Mouse (Mus musculus): ENCODE results near the gene Grid1. TPM values are rescaled to one million over a fixed set of nuclear protein-coding genes. Genes with fewer than 3 reads are reported as not detected.

Grid1 gene
- polyA plus RNA-seq, 1 experiment from 2014 or later: 0.40 TPM

- 69% methylated on average over 2 of the region's 2 CpGs for WGBS
- no peak for ATAC-seq (ENCODE audit: borderline replicate concordance, extremely low read depth, low FRiP score, low TSS enrichment)
- Histone ChIP-seq H3K4me3 (no peak overlapping the region), H3K4me1 (no peaks in the 10 kb centered on the region), H3K27ac (no peak overlapping the region), H3K9ac (no peak overlapping the region), H3K4me2 (no peak overlapping the region), H3K27me3 (no peaks in the 10 kb centered on the region), H3K9me3 (no peaks in the 10 kb centered on the region), H3K36me3 (no peaks in the 10 kb centered on the region)
Observed at GRCm38 (mm10) chr14:35430259-35430658, 610.4 kb downstream of the Grid1 start.

DNA sequence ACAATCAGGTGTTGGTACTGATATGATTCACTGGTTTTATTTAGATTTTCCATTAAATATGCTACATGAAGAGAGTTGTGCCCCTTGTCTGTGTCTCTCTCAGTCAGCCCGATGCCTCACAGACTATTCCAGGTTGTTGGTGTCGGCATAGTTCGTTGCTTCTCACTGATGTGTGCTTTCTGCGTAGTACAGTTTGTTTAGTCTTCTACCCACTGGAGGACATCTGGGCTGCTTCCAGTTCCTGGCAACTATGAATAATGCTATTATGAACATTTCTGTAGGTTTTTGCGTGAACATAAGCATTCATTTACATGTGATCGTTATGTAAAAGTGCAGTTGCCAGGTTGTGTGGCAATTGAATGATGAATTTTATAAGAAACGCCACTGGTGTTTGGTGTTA, 633.8 kb downstream of the Grid1 start:
- no peaks in the 10 kb centered on the region for H3K4me1 ChIP-seq
- no peak overlapping the region for H3K9ac ChIP-seq

GRCm38 (mm10) chr14:35468254-35468653, 648.3 kb downstream of the Grid1 start:
- WGBS: 64% methylated on average over 6 of the region's 6 CpGs
- no peaks in the 10 kb centered on the region for H3K36me3 ChIP-seq
- H3K9ac ChIP-seq: no peak overlapping the region
- H3K4me1 ChIP-seq: no peaks in the 10 kb centered on the region
- H3K4me3 ChIP-seq: no peak overlapping the region
- H3K9me3 ChIP-seq: no peaks in the 10 kb centered on the region
- H3K27ac ChIP-seq: no peak overlapping the region
- H3K4me2 ChIP-seq: no peak overlapping the region
- no peaks in the 10 kb centered on the region for H3K27me3 ChIP-seq
- ATAC-seq (ENCODE audit: borderline replicate concordance, extremely low read depth, low FRiP score, low TSS enrichment): no peak

More for the DNA sequence above, 633.8 kb downstream of the Grid1 start:
- Histone ChIP-seq H3K9me3 (no peaks in the 10 kb centered on the region), H3K27ac (no peak overlapping the region), H3K36me3 (no peaks in the 10 kb centered on the region), H3K4me2 (no peak overlapping the region), H3K4me3 (no peak overlapping the region), H3K27me3 (no peaks in the 10 kb centered on the region)
- ATAC-seq (ENCODE audit: borderline replicate concordance, extremely low read depth, low FRiP score, low TSS enrichment): no peak
- 84% methylated on average over 7 of the region's 7 CpGs for WGBS

GRCm38 (mm10) chr14:35486017-35486416, 666.1 kb downstream of the Grid1 start:
- Histone ChIP-seq H3K9me3 (no peaks in the 10 kb centered on the region), H3K27me3 (no peaks in the 10 kb centered on the region), H3K27ac (no peak overlapping the region), H3K4me1 (no peaks in the 10 kb centered on the region), H3K9ac (no peak overlapping the region), H3K4me2 (no peak overlapping the region), H3K36me3 (no peaks in the 10 kb centered on the region), H3K4me3 (no peak overlapping the region)
- 71% methylated on average over 2 of the region's 2 CpGs for WGBS
- ATAC-seq (ENCODE audit: borderline replicate concordance, extremely low read depth, low FRiP score, low TSS enrichment): no peak

DNA sequence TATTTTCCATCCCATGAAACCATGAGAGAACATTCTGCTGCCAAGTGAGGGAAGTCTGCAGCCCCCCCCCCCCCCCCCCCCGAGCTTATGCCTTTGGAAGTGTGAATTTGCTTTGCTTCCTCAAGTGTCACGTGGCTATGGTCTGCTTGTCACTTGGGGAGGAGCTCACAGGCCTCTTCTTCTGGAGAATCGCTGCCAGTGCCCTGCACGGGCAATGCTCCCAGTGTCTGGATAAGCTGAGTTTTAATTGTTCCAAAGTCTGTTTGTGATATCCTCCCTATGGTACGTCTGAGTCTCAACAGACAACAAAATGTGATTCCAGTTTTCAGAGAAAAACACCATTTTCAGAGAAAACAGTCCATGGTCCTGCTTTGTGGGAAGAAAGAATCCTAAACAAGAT, 682.4 kb downstream of the Grid1 start:
- H3K27ac ChIP-seq: no peak overlapping the region
- ATAC-seq (ENCODE audit: borderline replicate concordance, extremely low read depth, low FRiP score, low TSS enrichment): no peak
- no peaks in the 10 kb centered on the region for H3K27me3 ChIP-seq
- no peaks in the 10 kb centered on the region for H3K36me3 ChIP-seq
- H3K4me2 ChIP-seq: no peak overlapping the region
- no peak overlapping the region for H3K4me3 ChIP-seq
- WGBS: 31% methylated on average over 5 of the region's 5 CpGs
- no peaks in the 10 kb centered on the region for H3K9me3 ChIP-seq
- H3K4me1 ChIP-seq: no peaks in the 10 kb centered on the region
- H3K9ac ChIP-seq: no peak overlapping the region

DNA sequence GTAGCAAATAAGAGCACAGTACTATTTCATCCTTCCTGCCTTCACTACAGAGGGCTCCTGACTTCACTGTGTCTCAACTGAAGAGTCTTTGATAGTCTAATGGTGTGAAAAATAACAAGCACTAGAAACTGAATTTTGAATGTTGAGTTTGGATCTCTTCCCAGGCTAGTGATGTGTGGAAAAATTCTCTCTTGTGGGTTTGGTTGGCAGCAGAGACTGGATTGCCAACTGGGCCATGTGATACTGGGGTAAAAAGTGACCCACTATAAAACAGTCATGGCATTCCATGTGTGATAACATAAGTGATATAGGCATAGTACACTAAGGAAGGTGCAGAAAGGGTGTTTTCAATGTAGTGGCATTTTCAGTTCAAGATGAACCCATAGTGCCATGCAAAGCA, 699.5 kb downstream of the Grid1 start:
- Histone ChIP-seq H3K27ac (no peak overlapping the region), H3K9me3 (no peaks in the 10 kb centered on the region), H3K4me2 (no peak overlapping the region), H3K36me3 (no peaks in the 10 kb centered on the region), H3K4me3 (no peak overlapping the region), H3K27me3 (no peaks in the 10 kb centered on the region), H3K9ac (no peak overlapping the region), H3K4me1 (no peaks in the 10 kb centered on the region)
- ATAC-seq (ENCODE audit: borderline replicate concordance, extremely low read depth, low FRiP score, low TSS enrichment): no peak

DNA sequence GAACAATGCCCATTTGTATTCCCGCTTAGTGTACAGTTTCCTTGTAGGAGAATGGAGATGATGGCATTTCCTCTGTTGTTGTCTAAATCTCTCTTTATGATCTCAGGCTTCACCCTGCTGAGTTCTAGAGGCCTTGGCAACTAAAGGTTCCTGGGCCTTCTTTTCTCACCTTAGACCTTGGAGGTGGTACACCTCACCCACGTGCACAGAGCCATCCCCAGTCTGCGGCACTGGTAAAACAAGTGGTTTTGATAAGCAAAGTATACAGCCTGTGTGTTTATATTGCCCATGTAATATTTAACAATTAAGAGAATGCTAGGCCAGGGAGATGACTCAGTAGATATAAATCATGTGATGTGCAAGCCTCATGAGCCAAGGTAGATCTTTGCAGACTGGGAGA, 718.9 kb downstream of the Grid1 start:
- H3K27me3 ChIP-seq: no peaks in the 10 kb centered on the region
- no peak overlapping the region for H3K9ac ChIP-seq
- no peak overlapping the region for H3K4me2 ChIP-seq
- H3K9me3 ChIP-seq: no peaks in the 10 kb centered on the region
- H3K36me3 ChIP-seq: no peaks in the 10 kb centered on the region
- no peak overlapping the region for H3K27ac ChIP-seq
- H3K4me3 ChIP-seq: no peak overlapping the region
- ATAC-seq (ENCODE audit: borderline replicate concordance, extremely low read depth, low FRiP score, low TSS enrichment): no peak
- H3K4me1 ChIP-seq: no peaks in the 10 kb centered on the region
- 55% methylated on average over 3 of the region's 3 CpGs for WGBS

DNA sequence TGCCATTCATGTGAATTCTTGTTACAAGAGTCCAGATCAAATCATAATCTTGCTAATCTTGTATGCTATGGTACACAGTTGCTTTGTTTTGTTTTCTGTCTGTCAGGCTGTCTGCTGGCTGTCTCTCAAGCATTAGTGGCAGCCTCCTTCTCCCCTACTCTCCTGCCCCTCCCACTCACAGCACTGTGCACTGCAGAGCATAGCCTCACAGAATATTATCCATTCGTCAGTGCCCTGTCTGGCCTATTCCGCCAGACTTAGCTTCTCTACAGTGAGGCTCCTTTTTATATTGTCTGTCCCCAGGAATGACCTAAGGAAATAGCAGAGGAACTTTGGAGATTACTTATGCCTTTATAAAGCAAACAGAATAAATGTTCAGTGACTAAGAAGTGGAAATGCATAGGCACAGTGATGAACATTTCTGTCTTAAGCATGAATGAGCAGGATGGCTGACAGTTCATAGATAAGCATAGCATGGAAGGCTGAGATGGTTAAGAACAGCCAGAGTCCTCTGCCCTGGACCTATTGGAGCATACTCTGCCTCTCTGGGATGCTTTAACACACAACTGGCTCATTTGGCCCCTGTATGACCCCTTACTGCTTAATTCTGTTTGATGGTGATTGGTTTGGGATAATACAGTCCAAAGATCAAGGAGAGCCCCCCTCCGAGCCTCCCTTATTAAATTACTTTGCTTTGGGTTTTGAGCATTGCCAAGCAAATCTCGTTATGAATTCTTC, 721.5 kb downstream of the Grid1 start:
- no peak overlapping the region for H3K4me3 ChIP-seq
- H3K4me2 ChIP-seq: no peak overlapping the region
- no peaks in the 10 kb centered on the region for H3K9me3 ChIP-seq
- no peak overlapping the region for H3K9ac ChIP-seq
- 67% methylated on average over 4 of the region's 4 CpGs for WGBS
- no peaks in the 10 kb centered on the region for H3K36me3 ChIP-seq
- H3K4me1 ChIP-seq: no peaks in the 10 kb centered on the region
- H3K27me3 ChIP-seq: no peaks in the 10 kb centered on the region
- no peak overlapping the region for H3K27ac ChIP-seq
- no peak for ATAC-seq (ENCODE audit: borderline replicate concordance, extremely low read depth, low FRiP score, low TSS enrichment)

- H3K9me3 ChIP-seq: no peaks in the 10 kb centered on the region
- H3K27me3 ChIP-seq: no peaks in the 10 kb centered on the region
- no peak overlapping the region for H3K9ac ChIP-seq
- H3K27ac ChIP-seq: no peak overlapping the region
- 77% methylated on average over 1 of the region's 1 CpGs for WGBS
- no peaks in the 10 kb centered on the region for H3K36me3 ChIP-seq
- no peak for ATAC-seq (ENCODE audit: borderline replicate concordance, extremely low read depth, low FRiP score, low TSS enrichment)
- H3K4me1 ChIP-seq: no peaks in the 10 kb centered on the region
- no peak overlapping the region for H3K4me2 ChIP-seq
- no peak overlapping the region for H3K4me3 ChIP-seq
Observed at GRCm38 (mm10) chr14:35541992-35542380, 722.1 kb downstream of the Grid1 start.

DNA sequence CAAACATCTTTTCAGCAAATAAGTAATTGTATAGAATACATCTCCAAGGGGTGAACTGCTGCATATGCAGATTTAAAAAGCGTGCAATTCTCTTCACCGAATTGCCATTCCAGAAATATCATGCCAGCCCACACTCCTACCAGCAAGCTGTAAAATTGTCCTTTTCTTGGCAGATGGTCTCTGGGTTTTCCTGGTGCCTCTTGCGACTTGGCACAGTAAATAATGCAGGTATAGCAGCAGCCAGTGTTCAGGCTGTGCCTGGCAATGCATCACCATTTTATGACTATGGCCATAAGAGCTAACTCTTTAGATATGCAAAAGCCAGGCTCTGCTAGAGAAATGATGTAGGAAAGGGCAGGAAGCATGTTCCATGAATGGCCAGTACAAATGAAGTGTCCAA, 734.4 kb downstream of the Grid1 start:
- no peaks in the 10 kb centered on the region for H3K27me3 ChIP-seq
- no peak overlapping the region for H3K9ac ChIP-seq
- no peaks in the 10 kb centered on the region for H3K4me1 ChIP-seq
- H3K4me2 ChIP-seq: no peak overlapping the region
- no peak for ATAC-seq (ENCODE audit: borderline replicate concordance, extremely low read depth, low FRiP score, low TSS enrichment)
- H3K27ac ChIP-seq: no peak overlapping the region
- no peaks in the 10 kb centered on the region for H3K9me3 ChIP-seq
- WGBS: 80% methylated on average over 3 of the region's 3 CpGs
- H3K4me3 ChIP-seq: no peak overlapping the region
- no peaks in the 10 kb centered on the region for H3K36me3 ChIP-seq

DNA sequence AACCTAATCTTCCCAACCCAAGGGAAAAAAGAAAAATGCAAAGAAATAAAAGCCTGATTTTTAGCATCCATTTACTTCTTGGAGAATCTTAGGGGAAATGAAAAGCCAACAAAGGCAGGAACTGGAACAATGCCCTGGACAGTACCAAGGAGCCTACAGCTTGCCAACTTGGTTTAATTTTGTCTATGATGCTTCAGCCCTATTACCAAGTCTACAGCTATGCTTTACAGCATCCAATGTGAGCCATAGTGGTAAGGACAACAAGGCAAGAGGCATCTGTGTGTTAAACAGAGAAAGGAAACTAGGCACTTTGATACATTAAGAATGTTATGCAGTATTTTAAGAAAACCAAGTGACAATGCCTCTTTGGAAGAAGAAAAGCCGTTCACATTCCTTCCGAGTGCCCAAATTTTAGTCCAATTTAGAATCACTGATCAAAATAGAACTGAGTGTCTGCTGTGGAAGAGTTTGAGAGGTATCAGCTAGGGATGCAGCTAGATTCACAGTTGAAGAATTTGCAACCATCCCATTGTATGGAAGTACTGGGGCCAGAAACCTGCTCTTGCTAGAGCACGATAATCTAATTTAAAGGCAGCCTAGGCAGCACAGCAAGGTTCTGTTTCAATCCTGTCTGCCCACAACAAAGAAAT, 741.5 kb downstream of the Grid1 start:
- WGBS: 86% methylated on average over 3 of the region's 3 CpGs
- H3K9ac ChIP-seq: no peak overlapping the region
- H3K27ac ChIP-seq: no peak overlapping the region
- H3K27me3 ChIP-seq: no peaks in the 10 kb centered on the region
- H3K36me3 ChIP-seq: no peaks in the 10 kb centered on the region
- H3K4me1 ChIP-seq: no peaks in the 10 kb centered on the region
- no peaks in the 10 kb centered on the region for H3K9me3 ChIP-seq
- no peak overlapping the region for H3K4me3 ChIP-seq
- no peak overlapping the region for H3K4me2 ChIP-seq
- no peak for ATAC-seq (ENCODE audit: borderline replicate concordance, extremely low read depth, low FRiP score, low TSS enrichment)

GRCm38 (mm10) chr14:35572991-35573502, 753.1 kb downstream of the Grid1 start:
- H3K4me1 ChIP-seq: no peaks in the 10 kb centered on the region
- H3K36me3 ChIP-seq: no peaks in the 10 kb centered on the region
- ATAC-seq (ENCODE audit: borderline replicate concordance, extremely low read depth, low FRiP score, low TSS enrichment): no peak
- no peak overlapping the region for H3K27ac ChIP-seq
- H3K9ac ChIP-seq: no peak overlapping the region
- no peaks in the 10 kb centered on the region for H3K9me3 ChIP-seq
- H3K4me2 ChIP-seq: no peak overlapping the region
- H3K27me3 ChIP-seq: no peaks in the 10 kb centered on the region
- no peak overlapping the region for H3K4me3 ChIP-seq
- whole genome bisulfite sequencing: 78% methylated on average over 4 of the region's 4 CpGs

All from lung, embryonic 15.5 days (tissue).